Mouse (Mus musculus): Measurements from ENCODE around the gene Cyfip2. TPM values are rescaled to one million over a fixed set of nuclear protein-coding genes. Genes with fewer than 3 reads are reported as not detected.
"Not testable (repeated sequence)": the region's sequence is repeated elsewhere in the genome, so short reads cannot be mapped to it uniquely, and the experiment has no call there.

Gene Cyfip2
- polyA plus RNA-seq, 1 experiment, result 75.9 TPM

DNA sequence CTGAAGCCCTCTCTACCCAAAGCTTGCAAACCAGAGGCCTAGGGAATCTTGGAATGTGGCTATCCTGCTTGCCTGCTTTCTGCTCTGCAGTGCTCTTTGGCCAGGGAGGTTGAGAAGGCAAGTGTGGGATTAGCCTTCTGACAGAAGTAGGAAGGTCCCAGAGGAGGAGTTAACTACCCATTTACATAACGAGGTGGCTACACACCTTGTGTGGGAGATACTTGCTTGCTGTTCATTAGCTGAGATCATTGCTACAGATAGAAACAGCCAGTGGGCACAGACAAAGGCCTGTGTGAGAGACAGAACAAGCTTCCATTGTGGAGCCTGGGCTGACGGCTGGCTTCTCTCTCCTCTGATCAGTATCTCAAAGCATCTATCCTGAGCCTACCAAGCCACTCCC lies 102.8 kb downstream of the Cyfip2 start:
- DNase-seq (ENCODE audit: low read depth), result no peak
- TF ChIP-seq POLR2A (IDR thresholded peaks at IDR 0.05; ENCODE audit: borderline replicate concordance, extremely low read depth, insufficient read depth, insufficient read length, poor library complexity, severe bottlenecking), result no peak
- no peak for TF ChIP-seq CTCF (IDR thresholded peaks at IDR 0.05; ENCODE audit: borderline replicate concordance, extremely low read depth, insufficient read depth, insufficient read length)

- no peak for DNase-seq (ENCODE audit: low read depth)
- TF ChIP-seq CTCF (IDR thresholded peaks at IDR 0.05; ENCODE audit: borderline replicate concordance, extremely low read depth, insufficient read depth, insufficient read length) (no peak), POLR2A (IDR thresholded peaks at IDR 0.05; ENCODE audit: borderline replicate concordance, extremely low read depth, insufficient read depth, insufficient read length, poor library complexity, severe bottlenecking) (no peak)
These were observed 106.8 kb downstream of the Cyfip2 start for GRCm38 (mm10) chr11:46205639-46206409.

GRCm38 (mm10) chr11:46204841-46205240 lies 107.8 kb downstream of the Cyfip2 start:
- no peak for DNase-seq (ENCODE audit: low read depth)
- no peak for TF ChIP-seq POLR2A (IDR thresholded peaks at IDR 0.05; ENCODE audit: borderline replicate concordance, extremely low read depth, insufficient read depth, insufficient read length, poor library complexity, severe bottlenecking)
- no peak for TF ChIP-seq CTCF (IDR thresholded peaks at IDR 0.05; ENCODE audit: borderline replicate concordance, extremely low read depth, insufficient read depth, insufficient read length)

GRCm38 (mm10) chr11:46202547-46202887 lies 110.1 kb downstream of the Cyfip2 start:
- DNase-seq (ENCODE audit: low read depth), result peak; percentile 17
- TF ChIP-seq CTCF (IDR thresholded peaks at IDR 0.05; ENCODE audit: borderline replicate concordance, extremely low read depth, insufficient read depth, insufficient read length), result no peak
- no peak for TF ChIP-seq POLR2A (IDR thresholded peaks at IDR 0.05; ENCODE audit: borderline replicate concordance, extremely low read depth, insufficient read depth, insufficient read length, poor library complexity, severe bottlenecking)

- DNase-seq (ENCODE audit: low read depth), result peak; percentile 27
- no peak for TF ChIP-seq POLR2A (IDR thresholded peaks at IDR 0.05; ENCODE audit: borderline replicate concordance, extremely low read depth, insufficient read depth, insufficient read length, poor library complexity, severe bottlenecking)
- no peak for TF ChIP-seq CTCF (IDR thresholded peaks at IDR 0.05; ENCODE audit: borderline replicate concordance, extremely low read depth, insufficient read depth, insufficient read length)
These were observed 110.8 kb downstream of the Cyfip2 start for GRCm38 (mm10) chr11:46201636-46202546.

DNA sequence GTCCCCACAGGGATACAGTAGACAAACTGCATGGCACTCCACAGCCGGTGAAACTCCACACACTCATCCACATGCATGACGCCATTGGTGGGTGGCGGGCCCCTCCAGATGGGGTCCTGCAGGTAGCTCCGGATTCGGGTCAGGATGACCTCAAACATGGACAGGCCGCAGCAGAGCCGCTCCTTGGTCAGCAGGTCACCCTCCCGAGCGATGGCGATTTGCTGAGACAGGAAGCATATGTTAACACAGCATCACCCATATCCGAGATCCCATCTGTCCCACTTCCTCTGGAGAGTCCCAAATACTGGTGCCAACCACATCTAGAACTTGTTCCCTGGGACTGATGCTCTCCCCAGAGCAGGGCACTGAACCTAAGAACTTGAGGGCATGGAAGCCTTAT lies 112.0 kb downstream of the Cyfip2 start:
- TF ChIP-seq CTCF (IDR thresholded peaks at IDR 0.05; ENCODE audit: borderline replicate concordance, extremely low read depth, insufficient read depth, insufficient read length) (no peak), POLR2A (IDR thresholded peaks at IDR 0.05; ENCODE audit: borderline replicate concordance, extremely low read depth, insufficient read depth, insufficient read length, poor library complexity, severe bottlenecking) (no peak)
- no peak for DNase-seq (ENCODE audit: low read depth)

DNA sequence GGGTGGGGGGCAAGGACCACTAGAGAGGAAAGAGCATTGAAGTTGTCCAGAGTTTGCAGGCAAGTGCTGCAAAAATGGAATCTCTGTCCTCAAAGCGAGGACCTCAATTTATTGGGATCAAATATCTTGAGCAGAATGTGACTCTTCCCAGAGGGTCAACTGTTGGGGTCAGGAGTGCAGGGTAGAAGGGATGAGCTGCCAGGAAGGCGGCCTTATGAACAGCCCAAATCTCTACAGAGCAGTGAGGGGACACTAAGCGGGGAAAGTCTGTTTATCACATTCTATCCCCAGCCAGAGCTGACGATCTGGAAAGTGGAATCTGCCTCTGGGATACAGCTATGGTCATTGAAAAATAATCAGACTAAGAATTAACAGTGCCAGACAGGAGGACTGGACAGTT lies 118.5 kb downstream of the Cyfip2 start:
- TF ChIP-seq CTCF (IDR thresholded peaks at IDR 0.05; ENCODE audit: borderline replicate concordance, extremely low read depth, insufficient read depth, insufficient read length) (no peak), POLR2A (IDR thresholded peaks at IDR 0.05; ENCODE audit: borderline replicate concordance, extremely low read depth, insufficient read depth, insufficient read length, poor library complexity, severe bottlenecking) (no peak)

GRCm38 (mm10) chr11:46188283-46188682 lies 124.4 kb downstream of the Cyfip2 start:
- TF ChIP-seq POLR2A (IDR thresholded peaks at IDR 0.05; ENCODE audit: borderline replicate concordance, extremely low read depth, insufficient read depth, insufficient read length, poor library complexity, severe bottlenecking) (no peak), CTCF (IDR thresholded peaks at IDR 0.05; ENCODE audit: borderline replicate concordance, extremely low read depth, insufficient read depth, insufficient read length) (no peak)
- DNase-seq (ENCODE audit: low read depth), result peak; percentile 34

More for the DNA sequence above, 118.5 kb downstream of the Cyfip2 start:
- no peak for DNase-seq (ENCODE audit: low read depth)

GRCm38 (mm10) chr11:46185486-46185885 lies 127.2 kb downstream of the Cyfip2 start:
- no peak for TF ChIP-seq POLR2A (IDR thresholded peaks at IDR 0.05; ENCODE audit: borderline replicate concordance, extremely low read depth, insufficient read depth, insufficient read length, poor library complexity, severe bottlenecking)
- TF ChIP-seq CTCF (IDR thresholded peaks at IDR 0.05; ENCODE audit: borderline replicate concordance, extremely low read depth, insufficient read depth, insufficient read length), result no peak
- peak; percentile 64 for DNase-seq (ENCODE audit: low read depth)

- TF ChIP-seq POLR2A (IDR thresholded peaks at IDR 0.05; ENCODE audit: borderline replicate concordance, extremely low read depth, insufficient read depth, insufficient read length, poor library complexity, severe bottlenecking) (no peak), CTCF (IDR thresholded peaks at IDR 0.05; ENCODE audit: borderline replicate concordance, extremely low read depth, insufficient read depth, insufficient read length) (no peak)
- DNase-seq (ENCODE audit: low read depth), result no peak
These were observed 127.7 kb downstream of the Cyfip2 start for GRCm38 (mm10) chr11:46184946-46185345.

GRCm38 (mm10) chr11:46182031-46182430 lies 130.6 kb downstream of the Cyfip2 start:
- DNase-seq (ENCODE audit: low read depth), result not testable (repeated sequence)

Measured in brain, embryonic 14.5 days (tissue).